In genomic region chr13:6620250-6620649, GRCm38 (mm10) we compare ENCODE assay signal across 35 mouse cellular contexts.
"Had no signal": no experiment of that assay in that cellular context is flagged by ENCODE, and none has a peak within 500 bp of the region (broad histone marks: within the 10 kb centered on the region; RNA-seq: fewer than 3 reads in every experiment).

No protein-coding gene starts in this region.

- H3K36me3 ChIP-seq: hindbrain, embryonic 10.5 days; hindbrain, embryonic 12.5 days; kidney, embryonic 15.5 days had no signal

- H3K27me3 ChIP-seq: heart, embryonic 12.5 days; heart, embryonic 13.5 days; heart, embryonic 15.5 days; hindbrain, embryonic 12.5 days; hindbrain, embryonic 13.5 days; hindbrain, embryonic 15.5 days; intestine, embryonic 15.5 days; kidney, embryonic 15.5 days had no signal

- H3K4me3 ChIP-seq: heart, embryonic 12.5 days; heart, embryonic 13.5 days; heart, embryonic 15.5 days; hindbrain, embryonic 10.5 days; hindbrain, embryonic 12.5 days; hindbrain, embryonic 13.5 days; hindbrain, embryonic 15.5 days; intestine, embryonic 15.5 days; kidney, embryonic 15.5 days; layer of hippocampus, adult 2 months; left cerebral cortex, adult 2 months had no signal

- ATAC-seq: hindbrain, embryonic 16.5 days; hindbrain, postnatal 0 days; inflammation-experienced regulatory T-cells, adult 6 months; intestine, embryonic 15.5 days; intestine, embryonic 16.5 days; intestine, postnatal 0 days had no signal

- H3K27ac ChIP-seq: heart, embryonic 13.5 days; heart, embryonic 15.5 days; hindbrain, embryonic 10.5 days; hindbrain, embryonic 12.5 days; hindbrain, embryonic 13.5 days; hindbrain, embryonic 14.5 days; hindbrain, embryonic 15.5 days; hindbrain, postnatal 0 days; intestine, embryonic 15.5 days; kidney, embryonic 15.5 days; kidney, postnatal 0 days; layer of hippocampus, adult 2 months; left cerebral cortex, adult 2 months had no signal

- DNase-seq: heart, postnatal 10 days; heart, postnatal 14 days; heart, postnatal 36 days; heart, postnatal 4 days; kidney, adult 11 months; kidney, adult 18-20 months; kidney, adult 2 months; kidney, adult 8-10 months; kidney, adult 9 months; kidney, postnatal 10 days; kidney, postnatal 14 days; kidney, postnatal 25 days; kidney, postnatal 36 days; kidney, postnatal 4 days; layer of hippocampus, adult 9-11 months; layer of hippocampus, postnatal 36 days had no signal

- H3K9ac ChIP-seq: heart, embryonic 12.5 days; heart, embryonic 13.5 days; heart, embryonic 15.5 days; hindbrain, embryonic 12.5 days; hindbrain, embryonic 13.5 days; hindbrain, embryonic 14.5 days; hindbrain, embryonic 15.5 days; intestine, embryonic 15.5 days; kidney, embryonic 15.5 days had no signal

- H3K4me2 ChIP-seq: heart, embryonic 11.5 days; heart, embryonic 12.5 days; heart, embryonic 13.5 days; heart, embryonic 15.5 days; hindbrain, embryonic 12.5 days; hindbrain, embryonic 13.5 days; hindbrain, embryonic 14.5 days; hindbrain, embryonic 15.5 days; intestine, embryonic 15.5 days; kidney, embryonic 15.5 days had no signal

- H3K9me3 ChIP-seq: heart, embryonic 12.5 days; heart, embryonic 13.5 days; heart, embryonic 15.5 days; hindbrain, embryonic 10.5 days; hindbrain, embryonic 12.5 days; hindbrain, embryonic 13.5 days; hindbrain, embryonic 15.5 days; intestine, embryonic 15.5 days; kidney, embryonic 15.5 days had no signal

- H3K4me1 ChIP-seq: heart, embryonic 12.5 days; hindbrain, embryonic 10.5 days; hindbrain, embryonic 12.5 days; hindbrain, embryonic 13.5 days; hindbrain, embryonic 15.5 days; intestine, embryonic 15.5 days; kidney, embryonic 15.5 days had no signal
